Mouse (Mus musculus): ENCODE data around the gene Sub1.

Gene Sub1

DNA sequence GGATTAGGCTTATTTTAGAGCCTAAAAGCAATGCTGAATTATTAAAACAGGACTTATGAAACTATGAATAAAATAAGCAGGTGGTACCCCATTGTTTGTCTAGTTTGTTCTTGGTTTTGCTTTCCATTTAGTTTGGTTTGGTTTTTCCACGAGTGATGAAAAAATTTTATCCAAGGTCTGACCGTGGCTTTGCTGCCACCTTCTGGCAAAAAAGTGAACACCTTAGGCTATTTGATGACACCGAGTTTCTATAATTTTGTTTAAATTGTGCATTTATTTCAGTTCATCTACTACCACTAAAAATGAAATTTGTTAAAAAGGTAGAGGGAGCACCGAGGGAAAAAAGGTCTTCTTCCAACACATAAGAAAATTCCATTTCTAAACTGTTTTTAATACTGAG, 30.4 kb downstream of the Sub1 start:
- peak in 1 of 2 experiments; percentile 54 for DNase-seq (ENCODE audit: low spot score in 2 of 2)

DNA sequence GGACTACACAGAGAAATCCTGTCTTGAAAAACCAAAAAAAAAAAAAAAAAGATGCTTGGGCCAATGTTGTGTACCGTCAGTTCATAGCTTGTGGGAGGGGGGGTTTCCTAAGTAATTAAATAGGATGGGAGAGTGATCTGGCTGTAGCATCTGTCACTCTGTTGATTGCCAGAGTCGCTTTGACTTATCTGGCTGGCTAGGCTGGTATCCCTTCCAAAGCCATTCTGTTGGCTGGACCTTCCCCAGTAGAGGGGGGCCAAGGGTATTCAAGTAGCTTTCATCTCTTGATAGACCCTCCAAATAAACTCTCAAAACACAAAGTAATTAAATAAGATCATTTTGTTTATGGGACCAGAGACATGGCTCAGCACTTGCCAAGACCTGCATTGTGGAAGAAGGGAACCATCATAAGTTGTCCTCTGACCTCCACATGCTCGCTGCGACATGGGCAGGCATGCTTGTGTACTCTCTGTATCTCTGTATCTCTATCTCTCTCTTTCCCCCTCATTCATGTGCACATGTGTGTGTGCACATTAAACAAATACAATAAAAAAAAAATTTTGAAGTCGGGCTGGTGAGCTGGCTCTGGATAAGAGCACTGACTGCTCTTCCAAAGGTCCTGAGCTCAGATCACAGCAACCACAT, 31.5 kb downstream of the Sub1 start:
- DNase-seq (ENCODE audit: low spot score in 2 of 2) = no peak

DNA sequence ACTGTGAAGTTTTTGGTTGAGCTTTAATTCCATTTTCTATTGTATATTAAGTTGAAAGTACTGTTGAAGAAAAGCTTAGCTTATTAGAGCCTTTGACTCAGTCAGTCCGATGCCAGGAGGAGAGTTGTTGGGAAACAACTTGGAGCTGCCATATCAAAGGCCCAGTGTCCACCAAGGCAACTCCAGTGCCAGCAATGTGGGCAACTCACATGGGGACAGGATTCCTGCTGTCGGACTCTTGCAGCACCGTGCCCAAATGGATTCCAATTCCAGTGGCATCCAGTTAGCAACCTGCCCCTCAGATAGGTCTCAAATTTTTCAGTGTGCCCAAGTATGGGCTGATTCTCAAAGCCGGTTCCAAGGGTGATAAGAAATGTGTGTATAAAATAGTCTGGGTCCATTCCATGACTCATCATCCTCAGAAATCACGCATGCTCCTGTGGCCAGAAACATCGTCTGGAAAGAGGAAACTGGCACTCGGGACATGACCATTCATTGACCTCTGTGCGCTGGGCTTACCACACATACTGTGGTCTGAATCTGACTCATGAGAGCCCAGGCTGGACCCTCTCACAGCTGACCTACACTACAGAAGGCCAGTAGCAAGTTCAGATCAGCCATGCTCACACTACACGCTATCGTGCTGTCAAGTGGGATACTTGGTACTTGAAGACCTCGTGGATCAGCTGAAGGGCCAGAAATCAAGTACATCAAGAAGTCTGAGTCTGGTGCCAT, 32.8 kb downstream of the Sub1 start:
- DNase-seq (ENCODE audit: low spot score in 2 of 2) = no peak

DNA sequence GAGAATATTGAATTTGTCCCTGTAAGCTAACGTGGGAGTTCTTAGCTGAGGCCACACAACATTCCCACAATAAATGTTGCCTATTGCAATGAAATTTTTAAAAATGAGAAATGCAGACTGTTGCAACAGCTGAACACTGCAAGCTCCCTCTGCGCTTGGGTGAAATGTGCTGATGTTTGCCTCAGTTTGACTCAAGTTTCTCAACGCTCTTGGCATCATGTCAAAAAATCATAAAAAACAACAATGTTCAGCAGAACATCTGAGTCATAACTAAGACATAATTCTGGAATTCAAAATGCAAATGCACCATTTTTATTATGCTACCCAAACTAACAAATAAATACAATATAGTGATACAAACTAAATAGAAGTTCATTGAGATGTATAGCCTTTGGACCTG, 37.1 kb downstream of the Sub1 start:
- DNase-seq (ENCODE audit: low spot score in 2 of 2) = no peak

DNA sequence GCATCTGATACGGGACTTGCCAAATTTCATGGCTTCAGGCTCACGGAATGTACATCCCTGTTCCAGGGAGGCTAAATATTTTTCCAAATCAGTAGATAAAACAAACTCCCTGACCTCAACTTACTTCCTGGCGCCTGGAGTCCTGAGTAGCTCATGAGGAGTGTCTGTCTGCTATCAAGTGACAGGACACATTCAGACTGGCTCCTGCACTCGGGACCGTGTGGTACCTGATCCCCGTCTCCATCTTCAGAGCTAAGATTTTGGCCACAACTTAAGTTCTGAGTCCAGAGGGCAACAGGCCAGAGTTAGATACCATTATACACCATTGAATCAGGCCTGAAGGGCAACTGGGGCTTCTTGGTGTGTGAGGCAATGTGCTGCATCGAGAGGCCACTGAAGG, 40.7 kb downstream of the Sub1 start:
- DNase-seq (ENCODE audit: low spot score in 2 of 2) = no peak

DNA sequence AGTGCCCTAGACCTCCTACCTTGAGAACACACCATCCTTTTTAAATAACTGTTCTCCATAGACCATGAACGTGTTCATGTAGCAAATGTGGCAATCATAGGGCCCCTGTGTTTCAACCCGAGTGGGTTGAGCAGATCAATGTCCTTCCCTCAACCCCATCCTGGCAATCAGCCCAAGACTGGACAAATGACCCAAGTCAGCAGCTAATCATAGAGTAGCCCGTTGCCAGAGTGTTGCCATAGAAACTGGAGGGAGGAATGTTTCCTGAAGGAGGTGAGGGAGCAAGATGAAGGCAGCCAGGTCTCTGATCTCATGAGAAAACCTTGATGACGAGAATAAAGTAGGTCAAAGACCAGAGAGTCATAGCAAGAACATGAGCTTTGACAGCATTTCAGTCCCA, 42.6 kb downstream of the Sub1 start:
- DNase-seq (ENCODE audit: low spot score in 2 of 2) = no peak

DNA sequence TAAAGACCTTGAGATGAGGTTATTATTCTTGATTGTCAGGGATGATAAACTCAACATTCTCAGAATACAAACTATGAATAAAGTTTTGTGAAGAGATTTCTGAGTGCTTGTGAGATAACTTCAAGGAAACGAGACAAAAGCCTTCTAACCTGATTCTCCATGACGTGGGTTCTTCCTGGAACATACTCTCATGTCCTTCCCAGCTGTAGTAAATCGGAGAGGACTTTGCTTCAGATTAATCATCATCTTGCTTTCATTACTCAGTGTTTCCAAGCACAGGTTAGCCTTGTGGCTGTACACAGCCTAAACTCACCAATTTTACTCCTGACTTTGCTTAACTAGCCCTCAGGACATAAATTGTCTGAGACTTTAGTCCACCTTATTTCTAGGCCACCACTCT, 44.6 kb downstream of the Sub1 start:
- DNase-seq (ENCODE audit: low spot score in 2 of 2) = no peak

DNA sequence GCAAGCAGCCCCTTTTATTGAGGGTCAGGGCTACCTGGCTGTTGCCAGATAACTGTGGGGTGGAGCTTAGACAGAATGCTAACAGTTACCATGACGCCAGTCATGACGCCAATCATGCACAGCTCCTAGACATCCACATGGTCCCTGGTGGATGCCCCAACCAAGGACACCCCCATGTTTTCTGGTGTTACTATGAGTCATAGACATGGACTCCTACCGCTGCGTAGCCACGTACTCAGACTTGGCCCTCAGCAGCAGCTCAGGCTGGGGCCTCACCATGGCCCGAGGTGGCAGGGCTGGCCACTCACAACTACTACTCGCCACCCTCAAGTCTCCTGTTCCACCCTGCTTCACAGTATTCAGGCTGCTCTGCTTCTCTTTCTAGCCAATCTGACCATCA, 45.6 kb downstream of the Sub1 start:
- no peak for DNase-seq (ENCODE audit: low spot score in 2 of 2)

DNA sequence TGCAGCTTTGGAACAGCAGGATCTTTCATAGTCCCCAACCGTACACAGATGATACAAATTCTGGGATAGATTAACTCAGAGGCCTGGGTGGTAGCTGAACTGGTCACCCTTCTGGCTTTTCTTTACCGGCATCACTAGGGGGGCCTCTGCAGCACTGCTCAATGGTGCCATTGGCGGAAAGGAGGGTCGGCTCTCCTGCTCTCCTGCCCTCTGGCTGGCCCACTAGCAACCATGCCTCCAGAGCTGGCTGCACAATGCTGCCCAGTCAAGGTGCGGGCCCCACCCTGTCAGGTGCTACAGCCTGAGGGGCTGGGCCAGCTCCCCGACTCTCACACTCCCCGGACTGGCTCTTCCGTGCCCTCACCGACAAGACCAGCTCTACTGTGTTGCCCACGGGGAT, 46.6 kb downstream of the Sub1 start:
- DNase-seq (ENCODE audit: low spot score in 2 of 2) = no peak

DNA sequence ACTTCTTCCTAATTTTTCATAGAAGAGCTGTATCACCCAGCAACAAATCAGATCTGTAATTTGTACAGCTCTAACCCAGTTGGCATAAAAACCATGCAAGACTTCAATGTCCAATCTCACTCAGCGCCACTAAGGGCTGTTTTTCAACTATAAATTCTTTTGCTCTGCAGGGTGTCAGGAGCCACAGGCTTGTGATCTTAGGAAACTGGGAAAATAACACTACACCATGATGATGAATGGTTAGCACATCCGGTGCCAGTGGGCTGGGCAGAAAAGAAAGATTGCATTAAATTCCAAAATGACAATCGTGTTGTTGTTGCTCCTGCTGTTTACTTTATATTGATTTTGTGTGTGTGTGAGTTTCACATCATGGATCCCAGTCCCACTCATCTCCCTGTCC, 47.3 kb downstream of the Sub1 start:
- no peak for DNase-seq (ENCODE audit: low spot score in 2 of 2)

DNA sequence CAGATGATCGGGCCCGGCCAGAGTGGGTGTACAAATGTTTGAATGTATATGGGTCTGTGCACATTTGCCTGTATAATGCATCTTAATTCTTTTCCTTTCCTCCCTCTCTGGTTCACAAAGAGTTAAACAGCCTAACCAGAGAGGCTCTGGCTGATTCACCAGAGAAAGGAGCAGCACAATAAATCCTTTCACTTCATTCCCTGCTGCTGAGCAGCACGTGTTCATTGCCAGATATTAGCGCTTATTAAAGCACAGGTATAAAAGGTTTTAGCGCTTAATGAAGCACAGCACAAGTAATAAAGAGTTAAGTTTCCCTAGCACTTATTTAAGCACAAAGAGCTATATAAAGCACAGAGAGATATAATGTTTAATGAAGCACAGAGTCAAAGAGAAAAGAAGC, 55.9 kb downstream of the Sub1 start:
- DNase-seq (ENCODE audit: low spot score in 2 of 2) = no peak
